ENCODE assay signal across 22 mouse cellular contexts in the genomic region with DNA sequence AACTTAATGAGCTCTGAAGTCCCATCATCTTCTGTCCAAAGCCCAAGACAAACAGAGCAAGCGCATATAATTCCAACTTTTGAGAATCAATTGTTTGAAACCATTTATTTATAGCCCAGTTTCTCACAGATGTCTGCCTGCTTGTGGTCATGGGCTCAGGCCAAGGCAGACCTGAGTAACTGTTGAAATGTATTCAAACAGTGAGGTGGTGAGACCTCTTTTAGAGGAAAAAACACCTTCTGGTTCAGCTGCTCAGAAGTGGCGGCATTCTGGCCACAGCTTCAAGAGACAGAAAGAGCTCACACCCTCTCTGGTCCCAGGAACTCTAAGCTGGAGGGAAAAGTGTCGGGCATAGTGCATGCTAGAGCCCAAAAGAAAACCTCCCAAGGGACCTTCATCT.
DNase-seq lines count a peak whose midpoint lies in the region; TF ChIP-seq lines count a peak whose summit lies in the region.
"Had no signal": no experiment of that assay in that cellular context is flagged by ENCODE, and none has a peak within 500 bp of the region (broad histone marks: within the 10 kb centered on the region; RNA-seq: fewer than 3 reads in every experiment).

No protein-coding gene starts in this region.

- H3K36me3 ChIP-seq in heart, adult 2 months (ENCODE audit: control insufficient read depth, insufficient read depth, low read length): no peaks in the 10 kb centered on the region
- H3K36me3 ChIP-seq: embryonic facial prominence, embryonic 10.5 days; forebrain, embryonic 10.5 days; intestine, embryonic 15.5 days; kidney, embryonic 15.5 days; limb, embryonic 13.5 days; liver, embryonic 12.5 days; stomach, embryonic 15.5 days had no signal

- no peaks in the 10 kb centered on the region; the same call in 1 of the 2 replicates for H3K79me2 ChIP-seq in heart, adult 2 months (replicated peaks; ENCODE audit: control insufficient read depth, insufficient read depth, low read length)

- TF ChIP-seq POLR2A in heart, adult 2 months (IDR thresholded peaks at IDR 0.05; ENCODE audit: insufficient read depth, low read depth, low read length): no peak
- no peak for TF ChIP-seq POLR2A in olfactory bulb, adult 2 months (IDR thresholded peaks at IDR 0.05; ENCODE audit: insufficient read depth, low read depth, low read length)

- WGBS in heart, adult 2 months: 67% methylated on average over 3 of the region's 3 CpGs
- 83% methylated on average over 3 of the region's 3 CpGs for WGBS in olfactory bulb, adult 2 months

- DNase-seq in heart, adult 2 months: no peak
- no peak for DNase-seq in heart, adult 8-10 months (ENCODE audit: low spot score)
- peak; percentile 77 for DNase-seq in Muller cell, postnatal 12 days (ENCODE audit: inconsistent ontology term)
- DNase-seq in cerebellum, adult 9-11 months: peak; percentile 50
- DNase-seq in B cell, adult 2 months: no peak
- no peak for DNase-seq in urinary bladder, postnatal 4 days (ENCODE audit: low spot score in 2 of 2)
- DNase-seq: adrenal gland, postnatal 36 days; gastrocnemius, postnatal 36 days; kidney, postnatal 4 days; layer of hippocampus, adult 9-11 months; lung, adult 18-20 months; lung, postnatal 10 days; thymus, postnatal 36 days had no signal

- no peak for TF ChIP-seq CTCF in heart, adult 2 months (IDR thresholded peaks at IDR 0.05)
- TF ChIP-seq CTCF in olfactory bulb, adult 2 months (IDR thresholded peaks at IDR 0.05; ENCODE audit: insufficient read depth, low read depth, low read length): no peak

- H3K27me3 ChIP-seq in heart, adult 2 months (ENCODE audit: control insufficient read depth, insufficient read depth, low read length): no peaks in the 10 kb centered on the region
- H3K27me3 ChIP-seq: intestine, embryonic 15.5 days; kidney, embryonic 15.5 days; limb, embryonic 13.5 days; liver, embryonic 12.5 days; Patski; stomach, embryonic 15.5 days had no signal

- H3K4me1 ChIP-seq in heart, adult 2 months (ENCODE audit: control insufficient read depth, insufficient read depth, low read length): no peaks in the 10 kb centered on the region; the same call in 1 of the 2 replicates
- peaks cover 22% of the 10 kb centered on the region for H3K4me1 ChIP-seq in olfactory bulb, adult 2 months (ENCODE audit: control insufficient read depth, insufficient read depth, low read length)
- H3K4me1 ChIP-seq: liver, embryonic 12.5 days had no signal

- TF ChIP-seq EP300 in heart, adult 2 months (IDR thresholded peaks at IDR 0.05; ENCODE audit: insufficient read depth, low read depth, low read length): no peak

- intact Hi-C loops in heart, adult 2 months (cut with DNase I): no loop called here

- no peak overlapping the region for H3K4me3 ChIP-seq in heart, adult 2 months
- H3K4me3 ChIP-seq in olfactory bulb, adult 2 months (ENCODE audit: insufficient read depth, low read depth, low read length): no peak overlapping the region
- H3K4me3 ChIP-seq: embryonic facial prominence, embryonic 10.5 days; forebrain, embryonic 10.5 days; intestine, embryonic 15.5 days; kidney, embryonic 15.5 days; limb, embryonic 13.5 days; liver, embryonic 12.5 days; stomach, embryonic 15.5 days had no signal

- H3K27ac ChIP-seq in heart, adult 2 months: 0 out of 2 replicates have a peak overlapping the region, but pooled peaks have one; percentile 11
- H3K27ac ChIP-seq in olfactory bulb, adult 2 months (ENCODE audit: insufficient read depth, low read depth, low read length): peak overlapping the region; percentile 40
- H3K27ac ChIP-seq: embryonic facial prominence, embryonic 10.5 days; forebrain, embryonic 10.5 days; intestine, embryonic 15.5 days; kidney, embryonic 15.5 days; limb, embryonic 13.5 days; liver, embryonic 12.5 days; stomach, embryonic 15.5 days had no signal

- H3K9ac ChIP-seq in heart, adult 2 months (ENCODE audit: low read depth, low read length): no peak overlapping the region
- H3K9ac ChIP-seq: intestine, embryonic 15.5 days; kidney, embryonic 15.5 days; limb, embryonic 13.5 days; liver, embryonic 12.5 days; stomach, embryonic 15.5 days had no signal

Comparison
In these comparisons a context has a peak if more than half of its experiments do, and no peak if none do; other contexts are left out.
1. DNase-seq: peak in Muller cell, postnatal 12 days (single experiment) and cerebellum, adult 9-11 months (single experiment); none in heart, adult 2 months (0 of 2), heart, adult 8-10 months (single experiment), B cell, adult 2 months (0 of 2) and urinary bladder, postnatal 4 days (0 of 2).